Mouse (Mus musculus) G1E (cell line): ENCODE data around the gene Pard3. TPM values are rescaled to one million over a fixed set of nuclear protein-coding genes. Genes with fewer than 3 reads are reported as not detected.

Experiments used
- ATAC-seq: 2 replicates; pipeline ENCODE4 v1.8.0; 2016; ENCODE audit warnings: mild to moderate bottlenecking; ENCODE audit not compliant: insufficient number of reproducible peaks, poor library complexity, low FRiP score, severe bottlenecking; ENCODE audit errors: extremely low read depth
- DNase-seq: peaks from one replicate; pipeline ENCODE4 v3.0.0; 2012; ENCODE audit warnings: low spot score
- H3K27me3 ChIP-seq: 2 replicates; pipeline ENCODE4 v1.6.1; 2012; ENCODE audit warnings: mild to moderate bottlenecking, low read length, inconsistent platforms; ENCODE audit not compliant: insufficient read depth
- H3K36me3 ChIP-seq: replicated peaks from 2 replicates; pipeline ENCODE3; 2012; ENCODE audit warnings: mild to moderate bottlenecking, inconsistent platforms
- H3K4me1 ChIP-seq: 2 replicates; pipeline ENCODE4 v1.6.1; 2012; ENCODE audit warnings: low read depth, low read length, inconsistent platforms, mixed read lengths; ENCODE audit not compliant: insufficient read depth
- H3K4me3 ChIP-seq: 2 replicates; pipeline ENCODE4 v1.5.1; 2012; ENCODE audit warnings: low read depth, mild to moderate bottlenecking, inconsistent platforms, low read length, moderate library complexity, mixed read lengths
- H3K9me3 ChIP-seq: replicated peaks from 2 replicates; pipeline ENCODE4 v1.6.1; 2012; ENCODE audit warnings: inconsistent platforms
- CTCF ChIP-seq: IDR thresholded peaks from 2 replicates; pipeline ENCODE4 v1.5.1; 2012; ENCODE audit warnings: low read depth, low read length, inconsistent platforms, mixed read lengths
- GATA1 ChIP-seq: IDR thresholded peaks from 2 replicates; pipeline ENCODE4 v1.6.1; 2012; ENCODE audit warnings: borderline replicate concordance, low read length, inconsistent platforms, mixed read lengths
- GATA2 ChIP-seq: IDR thresholded peaks from 2 replicates; pipeline ENCODE4 v1.6.1; 2012; ENCODE audit warnings: low read depth, low read length, inconsistent platforms, borderline replicate concordance
- POLR2AphosphoS5 ChIP-seq: IDR thresholded peaks from 2 replicates; pipeline ENCODE4 v1.6.1; 2012; ENCODE audit warnings: low read depth, low read length, inconsistent platforms; ENCODE audit not compliant: insufficient replicate concordance
- TAL1 ChIP-seq: conservative IDR thresholded peaks from 2 replicates; pipeline ENCODE4 v1.6.1; 2012; ENCODE audit warnings: low read depth, low read length, inconsistent platforms, mixed read lengths
- polyA plus RNA-seq: library from polyadenylated mRNA; stranded (reverse); fragments of >175 nt; gene quantifications from 2 replicates; pipeline ENCODE4 v1.2.3, GENCODE M21; 2012
- total RNA-seq, 2 experiments: library from RNA; stranded (forward) in 1 of 2; stranded (reverse) in 1 of 2; fragments of 200-1000 nt in 1 of 2; fragments of >200 nt in 1 of 2; fragmentation: Nextera tagmentation in 1 of 2; gene quantifications; 2 replicates each; pipeline ENCODE4 v1.2.3; 2014 to 2017

Gene Pard3
- total and polyA plus RNA-seq, 3 experiments, result 0.55 TPM; not detected in 2

DNA sequence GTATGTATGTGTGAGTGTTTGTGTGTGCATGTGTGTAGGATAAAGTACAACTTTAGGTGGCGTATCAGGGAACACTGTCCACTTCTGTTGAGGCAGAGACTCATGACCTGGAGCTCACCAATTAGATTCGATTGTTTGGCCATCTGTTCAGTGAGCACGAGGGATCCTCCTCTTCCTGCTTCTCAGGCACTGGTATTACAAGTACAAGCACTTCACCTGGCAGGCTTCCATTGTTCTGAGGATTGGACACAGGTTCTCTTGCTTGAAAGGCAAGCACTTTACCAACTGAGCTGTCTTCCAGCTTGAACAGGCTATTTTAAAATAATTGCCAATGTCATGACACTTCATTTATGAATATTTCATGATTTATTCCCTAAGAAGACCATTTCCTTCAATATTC, 88.0 kb downstream of the Pard3 start:
- TF ChIP-seq CTCF (no peak), POLR2AphosphoS5 (no peak), TAL1 (no peak), GATA2 (no peak), GATA1 (no peak)
- no peak overlapping the region for H3K4me3 ChIP-seq
- peaks cover 56% of the 10 kb centered on the region for H3K9me3 ChIP-seq
- ATAC-seq, result no peak
- H3K36me3 ChIP-seq, result no peaks in the 10 kb centered on the region
- no peaks in the 10 kb centered on the region for H3K4me1 ChIP-seq
- no peaks in the 10 kb centered on the region for H3K27me3 ChIP-seq
- no peak for DNase-seq

DNA sequence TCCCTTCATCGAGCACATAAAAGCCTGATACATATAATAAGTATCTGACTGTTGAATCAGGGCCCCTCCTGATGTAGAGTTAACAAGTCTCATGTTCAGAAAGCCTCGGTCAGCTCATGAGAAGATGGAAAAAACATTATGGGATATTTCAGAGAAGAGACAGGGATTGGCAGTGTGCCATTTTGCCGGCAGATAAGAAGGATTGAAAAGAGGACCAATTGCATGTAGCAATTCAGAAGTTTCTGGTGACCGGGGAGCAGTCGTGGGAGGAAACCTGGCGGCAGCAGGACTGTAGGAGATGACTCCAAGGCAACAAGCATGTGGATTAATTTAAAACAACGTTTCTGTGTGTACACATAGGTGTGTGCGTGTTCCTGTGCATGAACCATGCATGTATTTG, 93.4 kb downstream of the Pard3 start:
- H3K36me3 ChIP-seq, result no peaks in the 10 kb centered on the region
- no peak for TF ChIP-seq GATA2
- TF ChIP-seq GATA1, result no peak
- no peak for TF ChIP-seq TAL1
- no peak for TF ChIP-seq CTCF
- no peak for TF ChIP-seq POLR2AphosphoS5
- no peak overlapping the region for H3K4me3 ChIP-seq
- no peaks in the 10 kb centered on the region for H3K27me3 ChIP-seq
- DNase-seq (no peak), ATAC-seq (no peak)
- H3K4me1 ChIP-seq, result no peaks in the 10 kb centered on the region
- H3K9me3 ChIP-seq, result peaks cover 55% of the 10 kb centered on the region

- Histone ChIP-seq H3K4me1 (no peaks in the 10 kb centered on the region), H3K36me3 (no peaks in the 10 kb centered on the region), H3K9me3 (peaks cover 52% of the 10 kb centered on the region), H3K27me3 (no peaks in the 10 kb centered on the region), H3K4me3 (no peak overlapping the region)
- TF ChIP-seq CTCF (no peak), GATA1 (no peak), GATA2 (no peak), TAL1 (no peak), POLR2AphosphoS5 (no peak)
- DNase-seq, result no peak
- no peak for ATAC-seq
Observed at GRCm38 (mm10) chr8:127159421-127159966, 95.8 kb downstream of the Pard3 start.

DNA sequence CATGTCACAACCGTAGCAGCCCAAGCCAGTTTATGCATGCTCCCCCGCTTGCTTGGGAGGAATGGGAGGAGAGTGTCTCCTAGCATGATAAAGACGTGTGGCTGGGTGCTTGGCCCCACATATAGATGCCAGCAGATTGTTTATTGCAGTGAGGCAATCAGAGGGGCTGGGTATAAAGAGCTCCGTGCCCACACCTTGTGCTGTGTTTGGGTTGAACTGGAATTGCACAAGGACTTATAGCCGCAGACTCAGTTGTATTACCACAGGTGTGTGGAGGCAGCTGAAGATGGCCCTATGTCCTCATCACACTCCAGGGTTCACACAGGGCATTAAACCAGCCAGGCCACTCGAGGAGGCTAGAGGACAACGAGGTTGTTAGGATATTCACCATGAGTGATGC, 98.2 kb downstream of the Pard3 start:
- H3K36me3 ChIP-seq, result no peaks in the 10 kb centered on the region

DNA sequence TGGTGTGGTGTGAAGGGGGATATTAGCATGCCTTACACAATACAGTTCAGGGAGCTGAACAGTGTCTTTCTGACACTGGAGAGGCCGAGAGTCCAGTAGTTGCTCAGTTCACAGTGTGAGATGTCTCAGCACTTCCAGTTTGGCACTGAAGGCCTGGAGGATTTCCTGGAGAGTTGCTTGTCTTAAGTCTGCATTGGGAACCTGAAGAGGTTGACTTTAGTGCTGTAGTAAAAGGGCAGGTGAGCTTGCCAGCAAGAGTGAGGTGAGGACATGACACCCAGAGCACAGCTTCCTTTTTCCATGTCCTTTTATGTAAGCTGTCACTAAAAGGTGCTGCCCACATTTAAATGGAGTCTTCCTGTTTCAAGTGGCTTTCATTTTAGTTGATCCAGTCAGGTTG, 99.1 kb downstream of the Pard3 start:
- no peak for ATAC-seq
- Histone ChIP-seq H3K4me1 (no peaks in the 10 kb centered on the region), H3K36me3 (no peaks in the 10 kb centered on the region), H3K27me3 (no peaks in the 10 kb centered on the region), H3K4me3 (no peak overlapping the region), H3K9me3 (peaks cover 41% of the 10 kb centered on the region)
- DNase-seq, result no peak
- TF ChIP-seq POLR2AphosphoS5, result no peak
- TF ChIP-seq GATA1, result no peak
- no peak for TF ChIP-seq GATA2
- TF ChIP-seq TAL1, result no peak
- no peak for TF ChIP-seq CTCF

More for the DNA sequence above, 98.2 kb downstream of the Pard3 start:
- H3K27me3 ChIP-seq, result no peaks in the 10 kb centered on the region
- DNase-seq, result no peak
- H3K4me3 ChIP-seq, result no peak overlapping the region
- no peak for TF ChIP-seq CTCF
- no peak for TF ChIP-seq GATA1
- no peak for TF ChIP-seq GATA2
- no peak for TF ChIP-seq POLR2AphosphoS5
- TF ChIP-seq TAL1, result no peak
- no peak for ATAC-seq
- H3K4me1 ChIP-seq, result no peaks in the 10 kb centered on the region
- peaks cover 45% of the 10 kb centered on the region for H3K9me3 ChIP-seq

- no peaks in the 10 kb centered on the region for H3K4me1 ChIP-seq
- ATAC-seq (no peak), DNase-seq (no peak)
- TF ChIP-seq GATA1 (no peak), GATA2 (no peak), CTCF (no peak), TAL1 (no peak), POLR2AphosphoS5 (no peak)
- H3K27me3 ChIP-seq, result no peaks in the 10 kb centered on the region
- H3K9me3 ChIP-seq, result peaks cover 40% of the 10 kb centered on the region
- H3K36me3 ChIP-seq, result no peaks in the 10 kb centered on the region
- H3K4me3 ChIP-seq, result no peak overlapping the region
Observed at GRCm38 (mm10) chr8:127164326-127165280, 100.9 kb downstream of the Pard3 start.
